9 mouse cellular contexts compared by ENCODE assay signal in the genomic region with DNA sequence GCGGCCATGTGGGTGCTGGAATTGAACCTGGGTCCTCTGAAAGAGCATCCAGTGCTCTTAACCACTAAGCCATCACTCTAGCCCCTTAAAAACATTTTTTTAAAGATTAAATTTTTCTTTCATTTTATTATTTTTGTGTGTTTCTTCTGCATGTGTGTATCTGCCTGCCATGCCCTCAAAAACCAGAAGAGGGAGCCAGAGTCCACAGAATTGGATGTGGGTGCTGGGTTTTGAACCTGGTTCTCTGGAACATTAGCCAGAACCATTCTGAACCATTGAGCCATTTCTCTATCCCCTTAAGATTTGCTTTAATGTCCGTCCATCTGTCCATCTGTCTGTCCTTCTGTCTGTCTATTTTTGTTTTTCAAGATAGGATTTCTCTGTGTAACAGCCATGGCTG. TPM values are rescaled to one million over a fixed set of nuclear protein-coding genes. Genes with fewer than 3 reads are reported as not detected.
A peak's percentile ranks its signal among the peaks of the same experiment; 100 is the strongest.
DNase-seq lines count a peak whose midpoint lies in the region; ATAC-seq and TF ChIP-seq lines count a peak whose summit lies in the region.
"Had no signal": no experiment of that assay in that cellular context is flagged by ENCODE, and none has a peak within 500 bp of the region (broad histone marks: within the 10 kb centered on the region; RNA-seq: fewer than 3 reads in every experiment).

No protein-coding gene starts in this region.

- peaks cover 26% of the 10 kb centered on the region for H3K36me3 ChIP-seq in forebrain, postnatal 0 days (ENCODE audit: insufficient read depth)
- H3K36me3 ChIP-seq in forebrain, embryonic 16.5 days (ENCODE audit: control insufficient read depth, insufficient read depth): no peaks in the 10 kb centered on the region
- peaks cover 29% of the 10 kb centered on the region for H3K36me3 ChIP-seq in midbrain, embryonic 14.5 days (ENCODE audit: control insufficient read depth, insufficient read depth, low read length)
- H3K36me3 ChIP-seq in midbrain, embryonic 16.5 days (ENCODE audit: control insufficient read depth, insufficient read depth, low read length): peaks cover 17% of the 10 kb centered on the region
- no peaks in the 10 kb centered on the region for H3K36me3 ChIP-seq in limb, embryonic 11.5 days (ENCODE audit: control insufficient read depth, insufficient read depth, low read length)

- peak; percentile 64 for DNase-seq in forebrain, postnatal 0 days
- DNase-seq in midbrain, embryonic 14.5 days: peak; percentile 70
- peak; percentile 59 for DNase-seq in c-Kit-positive CD71-positive TER-119-negative erythroid progenitor cells, embryonic 14.5 days (ENCODE audit: low read depth)
- DNase-seq in limb, embryonic 11.5 days (ENCODE audit: low spot score): peak; percentile 76
- DNase-seq in spleen, postnatal 10 days (ENCODE audit: low spot score in 2 of 2): peak; percentile 51 to 71

- no peak overlapping the region for H3K4me3 ChIP-seq in forebrain, postnatal 0 days (ENCODE audit: low read depth, low read length)
- no peak overlapping the region for H3K4me3 ChIP-seq in forebrain, embryonic 16.5 days (replicated peaks; ENCODE audit: low read length)
- no peak overlapping the region for H3K4me3 ChIP-seq in midbrain, embryonic 14.5 days (replicated peaks; ENCODE audit: low read depth, low read length)
- no peak overlapping the region for H3K4me3 ChIP-seq in midbrain, embryonic 16.5 days (ENCODE audit: low read depth, low read length)
- no peak overlapping the region for H3K4me3 ChIP-seq in limb, embryonic 11.5 days (ENCODE audit: low read depth, low read length)
- H3K4me3 ChIP-seq: limb, embryonic 12.5 days had no signal

- H3K4me2 ChIP-seq in forebrain, postnatal 0 days (ENCODE audit: low read depth): no peak overlapping the region
- H3K4me2 ChIP-seq in forebrain, embryonic 16.5 days (ENCODE audit: low read length): no peak overlapping the region
- H3K4me2 ChIP-seq in midbrain, embryonic 14.5 days (ENCODE audit: low read length): no peak overlapping the region
- H3K4me2 ChIP-seq in midbrain, embryonic 16.5 days (ENCODE audit: low read length): no peak overlapping the region
- H3K4me2 ChIP-seq in limb, embryonic 11.5 days (ENCODE audit: low read depth, severe bottlenecking): no peak overlapping the region
- H3K4me2 ChIP-seq: limb, embryonic 12.5 days had no signal

- ATAC-seq in forebrain, postnatal 0 days: no peak
- ATAC-seq in forebrain, embryonic 16.5 days: no peak
- ATAC-seq in midbrain, embryonic 14.5 days (ENCODE audit: low FRiP score, low TSS enrichment): no peak
- no peak for ATAC-seq in midbrain, embryonic 16.5 days
- ATAC-seq in limb, embryonic 11.5 days (ENCODE audit: insufficient number of reproducible peaks, low FRiP score, low TSS enrichment, low read depth): no peak
- no peak for ATAC-seq in activated CD4-positive, CD25-positive, alpha-beta regulatory T cell, adult 4 months

- H3K27me3 ChIP-seq in forebrain, postnatal 0 days (ENCODE audit: insufficient read depth, low read length): no peaks in the 10 kb centered on the region
- H3K27me3 ChIP-seq in forebrain, embryonic 16.5 days (replicated peaks; ENCODE audit: control insufficient read depth, insufficient read depth, low read length): no peaks in the 10 kb centered on the region
- H3K27me3 ChIP-seq in midbrain, embryonic 14.5 days (ENCODE audit: control insufficient read depth, insufficient read depth, low read length): no peaks in the 10 kb centered on the region
- H3K27me3 ChIP-seq in midbrain, embryonic 16.5 days (ENCODE audit: control insufficient read depth, insufficient read depth, low read depth, low read length): no peaks in the 10 kb centered on the region
- no peaks in the 10 kb centered on the region for H3K27me3 ChIP-seq in limb, embryonic 11.5 days (ENCODE audit: control insufficient read depth, insufficient read depth, low read length)
- H3K27me3 ChIP-seq: limb, embryonic 12.5 days had no signal

- H3K27ac ChIP-seq in forebrain, postnatal 0 days (ENCODE audit: low read depth, low read length): no peak overlapping the region
- no peak overlapping the region for H3K27ac ChIP-seq in forebrain, embryonic 16.5 days (ENCODE audit: low read length)
- H3K27ac ChIP-seq in midbrain, embryonic 14.5 days (replicated peaks; ENCODE audit: low read depth, low read length): no peak overlapping the region
- no peak overlapping the region for H3K27ac ChIP-seq in midbrain, embryonic 16.5 days (ENCODE audit: low read length)
- no peak overlapping the region for H3K27ac ChIP-seq in limb, embryonic 11.5 days (replicated peaks; ENCODE audit: low read depth, low read length)
- H3K27ac ChIP-seq: limb, embryonic 12.5 days had no signal

- WGBS in forebrain, postnatal 0 days: 50% methylated on average over 2 of the region's 2 CpGs
- 49% methylated on average over 2 of the region's 2 CpGs for WGBS in forebrain, embryonic 16.5 days
- 59% methylated on average over 2 of the region's 2 CpGs for WGBS in midbrain, embryonic 14.5 days
- WGBS in midbrain, embryonic 16.5 days: 45% methylated on average over 2 of the region's 2 CpGs
- 49% methylated on average over 2 of the region's 2 CpGs for WGBS in limb, embryonic 11.5 days

- no peak overlapping the region for H3K9ac ChIP-seq in forebrain, postnatal 0 days
- H3K9ac ChIP-seq in forebrain, embryonic 16.5 days (replicated peaks; ENCODE audit: low read depth, low read length): no peak overlapping the region
- no peak overlapping the region for H3K9ac ChIP-seq in midbrain, embryonic 14.5 days (replicated peaks; ENCODE audit: low read length)
- H3K9ac ChIP-seq in midbrain, embryonic 16.5 days (ENCODE audit: low read depth, low read length): no peak overlapping the region
- no peak overlapping the region for H3K9ac ChIP-seq in limb, embryonic 11.5 days (ENCODE audit: low read length)
- H3K9ac ChIP-seq: limb, embryonic 12.5 days had no signal

- TF ChIP-seq CTCF in forebrain, postnatal 0 days (IDR thresholded peaks at IDR 0.05; ENCODE audit: low read depth): peak; percentile 75

- no peaks in the 10 kb centered on the region for H3K9me3 ChIP-seq in forebrain, postnatal 0 days (ENCODE audit: low read length)
- no peaks in the 10 kb centered on the region for H3K9me3 ChIP-seq in forebrain, embryonic 16.5 days (ENCODE audit: control insufficient read depth, low read length)
- H3K9me3 ChIP-seq in midbrain, embryonic 14.5 days (ENCODE audit: control insufficient read depth, low read length): no peaks in the 10 kb centered on the region
- no peaks in the 10 kb centered on the region for H3K9me3 ChIP-seq in midbrain, embryonic 16.5 days (replicated peaks; ENCODE audit: control insufficient read depth, low read length, poor library complexity, severe bottlenecking)
- H3K9me3 ChIP-seq in limb, embryonic 11.5 days (ENCODE audit: control insufficient read depth, low read length): no peaks in the 10 kb centered on the region
- H3K9me3 ChIP-seq: limb, embryonic 12.5 days had no signal

- no peaks in the 10 kb centered on the region for H3K4me1 ChIP-seq in forebrain, postnatal 0 days (ENCODE audit: insufficient read depth)
- H3K4me1 ChIP-seq in forebrain, embryonic 16.5 days (replicated peaks; ENCODE audit: control insufficient read depth, insufficient read depth, low read length): peaks cover 4% of the 10 kb centered on the region
- no peaks in the 10 kb centered on the region for H3K4me1 ChIP-seq in midbrain, embryonic 14.5 days (ENCODE audit: control insufficient read depth, insufficient read depth, low read length)
- peaks cover 2% of the 10 kb centered on the region; the same call in 1 of the 2 replicates for H3K4me1 ChIP-seq in midbrain, embryonic 16.5 days (ENCODE audit: control insufficient read depth, insufficient read depth, low read length)
- H3K4me1 ChIP-seq in limb, embryonic 11.5 days (ENCODE audit: control insufficient read depth, insufficient read depth, low read length): no peaks in the 10 kb centered on the region
- H3K4me1 ChIP-seq: limb, embryonic 12.5 days had no signal

RNA-seq across cellular contexts. Expression of a gene that starts 11.6 kb away (rescaled TPM):
- 27.1 and 46.4 TPM in 2 replicates for total RNA-seq in forebrain, postnatal 0 days (2014; rRNA removed)
- 16.6 and 21.7 TPM in 2 replicates for polyA plus RNA-seq in forebrain, postnatal 0 days (2015; fragmentation: Nextera tagmentation; extraction: Ambion mirVana)
- 27.0 and 34.0 TPM in 2 replicates for polyA plus RNA-seq in forebrain, embryonic 16.5 days (2015; fragmentation: Nextera tagmentation; extraction: Ambion mirVana)
- 26.1 and 26.3 TPM in 2 replicates for polyA plus RNA-seq in midbrain, embryonic 14.5 days (2014; fragmentation: Nextera tagmentation; extraction: Ambion mirVana)
- polyA plus RNA-seq in midbrain, embryonic 16.5 days (2015; fragmentation: Nextera tagmentation; extraction: Ambion mirVana): 31.5 and 31.9 TPM in 2 replicates
- 9.4 and 13.3 TPM in 2 replicates for polyA plus RNA-seq in limb, embryonic 11.5 days (2014; fragmentation: Nextera tagmentation; extraction: Ambion mirVana)
- polyA plus RNA-seq in activated CD4-positive, CD25-positive, alpha-beta regulatory T cell, adult 4 months (2017; shearing (Covaris generic)): 1 to 10 TPM; 2.2 to 2.5 TPM

RNA-seq across cellular contexts. Expression of a gene that starts 17.4 kb away (rescaled TPM):
- total RNA-seq in forebrain, postnatal 0 days (2014; rRNA removed): 0.23 TPM in 1 of 2 replicates, not detected in the other
- polyA plus RNA-seq in forebrain, postnatal 0 days (2015; fragmentation: Nextera tagmentation; extraction: Ambion mirVana): not detected in 2 replicates
- not detected in 2 replicates for polyA plus RNA-seq in forebrain, embryonic 16.5 days (2015; fragmentation: Nextera tagmentation; extraction: Ambion mirVana)
- polyA plus RNA-seq in midbrain, embryonic 14.5 days (2014; fragmentation: Nextera tagmentation; extraction: Ambion mirVana): not detected in 2 replicates
- polyA plus RNA-seq in midbrain, embryonic 16.5 days (2015; fragmentation: Nextera tagmentation; extraction: Ambion mirVana): not detected in 2 replicates
- 0.21 TPM in 1 of 2 replicates, not detected in the other for polyA plus RNA-seq in limb, embryonic 11.5 days (2014; fragmentation: Nextera tagmentation; extraction: Ambion mirVana)
- not detected for polyA plus RNA-seq in activated CD4-positive, CD25-positive, alpha-beta regulatory T cell, adult 4 months (2017; shearing (Covaris generic))
- polyA plus RNA-seq: limb, embryonic 12.5 days had no signal

RNA-seq across cellular contexts. Expression of a gene that starts 35.2 kb away (rescaled TPM):
- 66.2 and 68.4 TPM in 2 replicates for total RNA-seq in forebrain, postnatal 0 days (2014; rRNA removed)
- 75.9 and 77.3 TPM in 2 replicates for polyA plus RNA-seq in forebrain, postnatal 0 days (2015; fragmentation: Nextera tagmentation; extraction: Ambion mirVana)
- polyA plus RNA-seq in forebrain, embryonic 16.5 days (2015; fragmentation: Nextera tagmentation; extraction: Ambion mirVana): 52.4 and 52.7 TPM in 2 replicates
- polyA plus RNA-seq in midbrain, embryonic 14.5 days (2014; fragmentation: Nextera tagmentation; extraction: Ambion mirVana): 49.1 and 49.9 TPM in 2 replicates
- 60.1 and 68.9 TPM in 2 replicates for polyA plus RNA-seq in midbrain, embryonic 16.5 days (2015; fragmentation: Nextera tagmentation; extraction: Ambion mirVana)
- 38.9 and 43.3 TPM in 2 replicates for polyA plus RNA-seq in limb, embryonic 11.5 days (2014; fragmentation: Nextera tagmentation; extraction: Ambion mirVana)
- 1,000 to 10,000 TPM; 2,345 to 2,363 TPM for polyA plus RNA-seq in activated CD4-positive, CD25-positive, alpha-beta regulatory T cell, adult 4 months (2017; shearing (Covaris generic))

RNA-seq across cellular contexts. Expression of a gene that starts 49.8 kb away (rescaled TPM):
- 2.7 and 5.4 TPM in 2 replicates for total RNA-seq in forebrain, postnatal 0 days (2014; rRNA removed)
- polyA plus RNA-seq in forebrain, postnatal 0 days (2015; fragmentation: Nextera tagmentation; extraction: Ambion mirVana): 1.3 and 1.6 TPM in 2 replicates
- polyA plus RNA-seq in forebrain, embryonic 16.5 days (2015; fragmentation: Nextera tagmentation; extraction: Ambion mirVana): 1.5 and 2.0 TPM in 2 replicates
- 0.84 and 1.5 TPM in 2 replicates for polyA plus RNA-seq in midbrain, embryonic 14.5 days (2014; fragmentation: Nextera tagmentation; extraction: Ambion mirVana)
- 1.1 and 1.6 TPM in 2 replicates for polyA plus RNA-seq in midbrain, embryonic 16.5 days (2015; fragmentation: Nextera tagmentation; extraction: Ambion mirVana)
- 4.7 and 5.0 TPM in 2 replicates for polyA plus RNA-seq in limb, embryonic 11.5 days (2014; fragmentation: Nextera tagmentation; extraction: Ambion mirVana)
- not detected for polyA plus RNA-seq in activated CD4-positive, CD25-positive, alpha-beta regulatory T cell, adult 4 months (2017; shearing (Covaris generic))

RNA-seq across cellular contexts. Expression of a gene that starts 56.3 kb away (rescaled TPM):
- 22.5 and 25.3 TPM in 2 replicates for total RNA-seq in forebrain, postnatal 0 days (2014; rRNA removed)
- polyA plus RNA-seq in forebrain, postnatal 0 days (2015; fragmentation: Nextera tagmentation; extraction: Ambion mirVana): 16.5 and 20.3 TPM in 2 replicates
- 16.1 and 17.9 TPM in 2 replicates for polyA plus RNA-seq in forebrain, embryonic 16.5 days (2015; fragmentation: Nextera tagmentation; extraction: Ambion mirVana)
- 15.3 and 18.8 TPM in 2 replicates for polyA plus RNA-seq in midbrain, embryonic 14.5 days (2014; fragmentation: Nextera tagmentation; extraction: Ambion mirVana)
- 12.1 and 13.7 TPM in 2 replicates for polyA plus RNA-seq in midbrain, embryonic 16.5 days (2015; fragmentation: Nextera tagmentation; extraction: Ambion mirVana)
- polyA plus RNA-seq in limb, embryonic 11.5 days (2014; fragmentation: Nextera tagmentation; extraction: Ambion mirVana): 5.5 and 8.2 TPM in 2 replicates
- polyA plus RNA-seq in activated CD4-positive, CD25-positive, alpha-beta regulatory T cell, adult 4 months (2017; shearing (Covaris generic)): 10 to 100 TPM; 36.6 to 42.8 TPM

Comparison
In these comparisons a context has a peak if more than half of its experiments do, and no peak if none do; other contexts are left out.
1. RNA of a gene that starts 35.2 kb away (polyA plus RNA-seq): 2,345 to 2,363 TPM in activated CD4-positive, CD25-positive, alpha-beta regulatory T cell, adult 4 months; 75.9 to 77.3 TPM in forebrain, postnatal 0 days, 60.1 to 68.9 TPM in midbrain, embryonic 16.5 days, 52.4 to 52.7 TPM in forebrain, embryonic 16.5 days, 49.1 to 49.9 TPM in midbrain, embryonic 14.5 days and 38.9 to 43.3 TPM in limb, embryonic 11.5 days; every median in the first group is over 10 times any median in the second.
2. Peak in every context shown above with its lines, with median percentiles within 50 percentile points of each other: DNase-seq.